Mouse (Mus musculus): ENCODE data around the gene Nck2.
"Not testable (repeated sequence)": the region's sequence is repeated elsewhere in the genome, so short reads cannot be mapped to it uniquely, and the experiment has no call there.

The Nck2 gene

DNA sequence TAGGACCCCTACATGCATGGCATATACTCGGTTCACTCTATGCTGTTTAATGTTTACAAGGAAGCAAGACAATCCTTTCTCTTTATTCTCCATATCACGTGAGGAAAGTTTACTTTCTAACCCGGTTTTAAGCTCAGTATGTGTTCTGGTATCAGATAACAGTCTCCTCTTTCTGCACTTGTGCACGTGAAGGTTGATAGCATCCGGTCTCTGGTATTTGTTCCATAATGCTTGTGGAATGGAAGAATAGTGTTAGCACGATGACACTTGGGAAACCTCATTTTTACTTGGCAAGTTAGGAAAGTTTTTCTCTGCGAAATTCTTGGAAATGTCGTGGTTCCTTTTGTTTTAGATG lies 58.4 kb downstream of the Nck2 start:
- DNase-seq, result no peak

DNA sequence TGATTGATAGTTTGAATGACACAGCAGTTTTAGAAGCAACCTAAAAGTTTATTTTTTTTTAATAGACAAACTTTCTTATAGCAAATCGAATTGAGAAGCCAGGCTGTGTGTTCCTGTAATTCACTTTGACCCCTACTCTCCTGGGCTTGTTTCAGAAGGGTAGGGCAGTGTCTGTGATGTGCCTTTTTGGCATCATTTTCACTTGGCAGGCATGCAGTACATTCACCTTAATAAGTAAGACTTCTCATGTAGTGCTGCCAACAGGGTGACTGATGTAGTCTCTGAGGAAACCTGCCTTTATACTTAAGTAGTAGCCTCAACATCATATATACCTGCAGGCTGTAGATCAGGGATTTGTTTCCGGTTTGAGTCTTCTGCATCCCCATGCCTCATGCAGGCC lies 58.9 kb downstream of the Nck2 start:
- DNase-seq, result no peak

DNA sequence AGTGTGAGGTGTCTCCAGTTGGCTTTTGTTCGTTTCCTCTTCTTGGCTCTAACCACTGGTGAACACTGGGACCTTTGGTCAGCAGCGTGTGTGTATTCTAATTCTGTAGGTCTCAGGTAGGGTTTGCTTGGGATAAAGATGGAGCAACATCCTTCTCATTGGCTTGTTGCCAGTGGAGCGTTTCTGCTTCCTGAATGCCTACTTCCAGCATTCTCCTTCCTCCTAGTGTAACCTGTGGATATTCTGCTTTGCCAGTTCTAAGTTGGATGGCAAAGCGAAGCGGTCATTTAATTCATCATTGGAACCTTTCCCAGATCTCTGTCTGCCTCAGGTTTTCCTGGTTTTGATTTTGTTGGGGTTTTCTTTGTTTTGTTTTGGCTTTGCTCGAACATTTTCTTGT lies 59.3 kb downstream of the Nck2 start:
- DNase-seq, result peak in 1 of 2 experiments; percentile 38

DNA sequence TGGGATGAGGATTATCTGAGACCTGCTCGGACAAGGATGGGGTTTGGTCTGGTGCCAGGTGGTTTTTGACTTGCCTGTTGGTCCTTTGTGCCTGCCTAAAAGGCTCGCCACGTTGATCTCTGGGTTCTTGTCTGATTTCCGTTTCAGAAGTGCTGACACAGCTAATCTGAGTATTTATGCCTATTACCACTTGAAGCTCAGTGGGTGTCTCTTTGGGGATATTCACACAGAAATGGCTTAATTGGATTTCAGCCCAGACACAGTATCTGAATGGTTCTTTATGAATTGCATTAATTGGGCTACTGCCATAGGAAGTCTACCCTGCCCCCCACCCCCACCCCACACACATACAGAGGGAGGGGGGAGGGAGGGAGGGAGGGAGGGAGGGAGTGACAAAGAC lies 59.9 kb downstream of the Nck2 start:
- DNase-seq, result peak in 1 of 2 experiments; percentile 70

DNA sequence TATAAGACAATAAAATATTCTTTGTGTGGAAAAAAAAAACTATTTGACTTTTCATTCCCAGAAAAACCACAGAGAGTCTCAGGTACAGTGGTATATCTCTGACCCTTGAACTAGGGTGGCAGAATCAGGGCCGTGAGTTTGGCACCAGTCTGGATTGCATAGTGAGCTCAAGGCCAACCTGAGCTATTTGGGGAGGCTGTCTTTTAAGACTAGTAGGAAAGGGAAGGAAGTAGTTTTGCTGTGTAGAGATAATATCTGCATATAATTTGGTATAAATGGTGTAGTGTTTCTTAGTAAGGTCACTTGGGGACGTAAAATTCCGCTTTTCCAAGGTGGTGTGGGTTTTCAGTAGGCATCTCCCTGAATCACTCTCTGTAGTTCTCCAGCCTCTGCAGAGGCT lies 62.3 kb downstream of the Nck2 start:
- no peak for DNase-seq

DNA sequence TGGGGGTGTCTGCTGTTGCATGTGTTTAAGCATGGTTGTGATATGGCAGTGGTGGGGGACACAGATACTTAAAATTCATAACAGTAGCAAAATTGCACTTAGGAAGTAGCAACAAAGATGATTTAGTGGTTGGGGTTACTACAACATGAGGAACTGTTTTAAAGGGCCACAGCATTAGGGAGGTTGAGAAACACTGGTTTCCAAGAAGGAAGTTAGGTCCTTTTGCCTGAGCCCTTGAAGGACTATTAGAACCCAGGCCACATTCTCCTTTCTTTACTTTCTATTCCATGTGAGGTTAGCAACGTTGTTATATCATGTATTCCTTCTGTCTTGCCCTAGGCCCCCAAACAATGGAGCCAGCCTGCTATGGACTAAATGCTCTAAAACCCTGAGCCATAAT lies 63.4 kb downstream of the Nck2 start:
- DNase-seq, result no peak

DNA sequence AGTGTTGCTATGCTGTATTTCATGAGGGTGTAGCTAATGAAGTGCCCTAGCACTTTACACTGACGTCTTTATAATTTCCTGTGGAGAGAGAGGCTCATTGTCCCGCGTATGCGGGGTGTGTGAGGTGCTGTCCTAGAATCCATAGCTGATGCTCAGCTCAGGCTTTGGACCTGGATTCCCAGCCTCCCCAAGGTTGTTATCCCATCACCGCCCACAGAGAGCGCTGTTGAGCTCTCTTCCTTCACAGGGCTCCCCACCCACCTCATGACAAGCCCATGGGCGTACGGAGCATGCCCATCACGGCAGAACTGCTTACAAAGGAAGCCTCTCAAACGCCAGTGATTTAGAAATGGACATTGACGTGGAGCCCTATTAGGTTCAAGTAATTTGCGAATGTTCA lies 66.9 kb downstream of the Nck2 start:
- peak; percentile 61 to 72 for DNase-seq

DNA sequence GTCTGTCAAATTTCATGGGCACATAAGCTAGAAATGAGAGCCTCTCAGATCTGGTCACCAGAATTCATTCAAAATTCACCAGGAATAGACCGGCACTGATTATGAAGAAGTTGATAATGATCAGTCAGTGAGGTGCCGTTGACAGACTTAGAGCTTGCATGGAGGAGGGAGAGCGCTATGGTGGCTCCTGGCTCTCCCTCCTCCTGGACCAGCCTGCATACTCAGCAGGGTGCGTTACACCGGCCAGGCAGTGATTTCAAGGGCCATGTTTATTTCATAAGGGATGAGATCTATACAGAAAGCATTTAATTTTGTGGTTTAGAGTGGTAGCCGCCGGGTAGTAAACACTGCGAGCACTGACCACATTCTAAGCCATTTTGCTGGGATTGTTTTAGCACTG lies 67.3 kb downstream of the Nck2 start:
- peak; percentile 77 to 79 for DNase-seq

DNA sequence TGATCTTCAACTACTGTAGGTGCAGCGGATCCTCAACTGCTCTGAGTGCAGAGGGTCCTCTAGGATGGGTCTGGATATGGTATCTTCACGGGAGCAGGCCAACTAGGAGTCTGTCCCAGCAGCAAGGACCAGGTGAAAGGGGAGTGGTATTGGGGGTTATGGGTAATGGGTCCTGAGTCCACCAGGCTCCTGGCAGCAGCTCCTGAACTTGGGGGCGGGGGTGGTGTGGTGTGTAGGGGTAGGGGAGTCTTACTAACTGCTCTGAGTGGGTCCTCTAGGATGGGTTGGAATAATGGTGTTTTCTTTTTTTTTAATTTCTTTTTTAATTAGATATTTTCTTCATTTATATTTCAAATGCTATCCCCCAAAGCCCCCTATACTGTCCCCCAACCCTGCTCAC lies 73.0 kb downstream of the Nck2 start:
- DNase-seq, result no peak

DNA sequence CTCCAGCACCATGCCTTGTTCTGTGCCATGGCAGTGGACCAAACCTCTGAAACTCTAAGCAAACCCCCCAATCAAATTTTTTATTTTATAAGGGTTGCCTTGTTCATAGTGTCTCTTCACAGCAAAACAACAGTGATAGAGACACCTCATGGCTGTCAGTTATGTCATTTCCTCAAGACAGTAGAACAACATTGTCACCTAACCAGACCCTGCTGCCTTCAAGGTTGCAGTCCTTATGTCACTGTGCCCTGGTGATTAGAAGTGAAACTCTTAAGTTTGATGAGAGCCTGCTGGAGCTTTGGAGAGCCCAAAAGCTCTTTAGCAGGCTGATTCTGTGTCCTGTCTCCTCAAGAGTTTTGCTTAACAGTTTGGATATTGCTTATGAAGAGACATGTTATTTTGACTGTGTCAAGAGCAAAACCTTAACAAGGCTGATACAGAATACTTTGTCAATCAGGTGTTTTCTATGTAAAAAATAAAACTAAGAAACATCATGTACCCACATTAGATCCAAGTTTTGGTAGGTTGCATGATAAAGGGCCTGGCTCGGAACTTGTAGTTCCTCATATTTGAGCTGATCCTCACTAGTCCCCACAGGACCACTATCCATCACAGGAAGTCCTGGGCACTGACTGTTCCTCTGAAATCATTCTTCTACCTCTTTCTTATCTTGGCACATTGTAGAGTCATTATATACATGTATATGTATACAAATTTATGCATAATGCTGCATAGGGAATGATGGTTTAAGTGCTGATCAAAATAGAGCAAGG lies 76.0 kb downstream of the Nck2 start:
- no peak for DNase-seq

DNA sequence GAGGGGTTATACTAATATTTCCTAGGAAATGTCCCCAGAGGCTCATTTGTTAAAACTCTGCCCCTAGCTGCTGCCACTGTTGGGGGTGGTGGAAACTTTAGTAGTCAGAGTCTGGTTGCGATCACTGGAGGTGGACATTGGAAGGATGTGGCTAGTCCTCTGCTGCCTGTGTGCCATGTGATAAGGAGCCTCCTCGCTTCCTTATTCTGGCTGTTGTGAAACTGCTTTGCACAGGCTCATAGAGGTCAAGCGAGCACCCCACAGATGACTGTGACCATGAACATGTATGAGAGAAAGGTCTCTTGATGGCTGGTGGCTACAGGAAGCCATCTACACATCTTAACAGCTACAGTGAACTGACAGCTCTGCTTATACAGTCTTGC lies 76.6 kb downstream of the Nck2 start:
- DNase-seq, result no peak

DNA sequence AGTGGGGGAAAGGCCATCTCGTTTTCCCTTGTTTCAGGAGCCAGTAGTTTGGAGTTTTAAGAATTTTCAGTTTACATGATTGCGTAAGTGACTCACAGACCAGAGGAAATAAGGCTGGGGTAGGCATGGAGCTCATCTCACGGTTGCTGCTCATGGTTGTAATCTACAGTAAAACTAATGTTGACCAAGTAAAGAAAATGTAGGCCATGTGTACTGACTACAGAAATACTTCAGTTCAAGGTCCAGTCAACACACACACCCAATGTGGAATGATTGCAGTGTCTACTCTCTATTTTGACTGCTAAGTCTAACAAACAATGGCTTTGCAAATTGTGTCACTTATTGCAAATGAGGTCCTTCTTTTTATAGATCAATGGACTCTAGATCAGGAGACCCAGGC lies 77.1 kb downstream of the Nck2 start:
- no peak for DNase-seq

DNA sequence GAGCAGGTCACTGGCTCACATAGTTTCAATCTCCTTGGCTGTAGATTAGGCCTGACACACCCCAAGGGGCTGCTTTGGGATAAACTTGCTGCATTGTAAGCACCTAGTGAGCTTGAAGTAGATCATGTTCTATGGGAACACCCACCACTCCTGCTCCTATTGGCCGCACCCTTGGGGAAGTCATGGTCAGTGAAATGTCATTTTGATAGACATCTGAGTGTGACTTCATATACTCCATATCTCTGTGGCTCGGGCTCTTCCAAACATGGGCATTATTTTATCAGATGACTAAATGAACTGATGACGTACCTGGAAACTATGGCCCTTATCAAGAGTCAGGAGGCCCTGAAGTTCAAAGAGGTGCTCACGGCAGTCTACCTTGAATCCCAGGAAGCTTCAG lies 77.6 kb downstream of the Nck2 start:
- no peak for DNase-seq

DNA sequence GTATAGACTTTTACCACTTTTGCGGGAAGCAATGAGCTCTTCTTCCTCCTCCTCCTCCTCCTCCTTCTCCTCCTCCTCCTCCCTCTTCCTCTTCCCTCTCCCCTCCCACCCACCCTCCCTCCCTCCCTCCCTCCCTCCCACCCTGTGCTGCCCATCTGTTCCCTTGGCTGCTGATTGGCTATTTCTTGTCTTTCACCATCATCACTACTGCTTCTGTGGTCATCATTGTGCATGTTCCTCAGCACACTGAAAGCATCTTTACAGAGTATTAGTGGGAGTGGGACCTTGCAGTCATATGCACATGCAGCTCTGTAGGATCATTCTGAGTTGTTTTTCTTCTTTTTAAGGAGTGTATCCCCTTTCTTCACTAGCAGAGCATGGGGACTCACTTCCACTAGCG lies 78.6 kb downstream of the Nck2 start:
- no peak for DNase-seq

DNA sequence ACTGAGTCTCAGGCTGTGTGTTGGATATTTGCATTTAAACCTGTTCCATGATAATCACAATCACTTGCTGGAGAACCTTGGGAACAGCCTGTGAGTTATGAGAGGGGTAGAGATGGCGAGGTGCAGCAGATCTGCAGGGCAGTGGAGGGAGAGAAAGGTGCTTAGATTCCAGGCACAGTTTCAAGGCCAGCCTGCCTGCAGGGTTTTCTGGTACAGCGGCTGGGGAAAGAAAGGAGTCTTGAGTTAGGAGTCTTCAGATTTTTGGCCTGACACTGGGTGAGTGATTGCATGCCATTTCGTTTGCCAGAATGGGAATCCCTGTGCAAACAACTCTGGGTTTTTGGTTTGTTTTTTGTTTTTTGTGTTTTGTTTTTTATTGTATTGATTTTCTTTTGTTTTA lies 80.0 kb downstream of the Nck2 start:
- DNase-seq, result peak in 1 of 2 experiments; percentile 37

DNA sequence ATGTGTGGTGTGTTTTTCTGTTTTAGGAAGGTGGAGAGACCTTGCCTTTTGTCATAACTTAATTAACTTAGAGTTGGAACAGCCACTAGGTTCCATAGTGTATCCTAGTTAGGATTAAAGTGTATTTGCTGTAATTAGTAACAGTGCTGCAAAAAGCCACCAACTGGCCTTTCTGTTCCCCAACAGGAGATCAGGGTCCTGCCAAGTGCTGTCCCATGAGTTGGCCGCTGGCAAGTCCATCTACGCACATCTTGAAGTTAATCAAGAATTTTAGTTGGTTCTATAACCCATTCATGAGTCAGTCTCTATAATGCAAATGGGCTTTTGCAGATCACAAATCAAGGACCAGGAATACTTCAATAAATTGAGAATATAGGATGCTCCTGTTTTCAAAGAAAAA lies 83.9 kb downstream of the Nck2 start:
- DNase-seq, result peak; percentile 39 to 60

DNA sequence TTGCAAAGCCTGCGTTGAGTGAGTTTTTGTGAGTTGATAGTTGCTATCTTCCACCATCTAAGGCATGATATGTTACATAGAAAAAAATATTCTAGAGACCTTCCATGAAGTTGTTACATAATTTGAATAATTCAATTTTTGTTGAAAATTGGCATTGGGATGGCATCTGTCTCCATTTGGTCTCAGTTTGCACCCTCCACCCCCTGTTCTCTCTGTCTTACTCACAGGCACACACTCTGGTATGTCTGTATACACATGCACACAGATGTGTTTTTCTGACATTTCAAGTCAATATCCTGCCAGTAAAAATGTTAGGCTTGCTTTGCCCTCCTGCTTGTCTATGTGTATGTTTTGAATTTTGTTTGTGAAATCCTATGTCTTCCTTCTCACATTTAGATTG lies 84.7 kb downstream of the Nck2 start:
- DNase-seq, result no peak

DNA sequence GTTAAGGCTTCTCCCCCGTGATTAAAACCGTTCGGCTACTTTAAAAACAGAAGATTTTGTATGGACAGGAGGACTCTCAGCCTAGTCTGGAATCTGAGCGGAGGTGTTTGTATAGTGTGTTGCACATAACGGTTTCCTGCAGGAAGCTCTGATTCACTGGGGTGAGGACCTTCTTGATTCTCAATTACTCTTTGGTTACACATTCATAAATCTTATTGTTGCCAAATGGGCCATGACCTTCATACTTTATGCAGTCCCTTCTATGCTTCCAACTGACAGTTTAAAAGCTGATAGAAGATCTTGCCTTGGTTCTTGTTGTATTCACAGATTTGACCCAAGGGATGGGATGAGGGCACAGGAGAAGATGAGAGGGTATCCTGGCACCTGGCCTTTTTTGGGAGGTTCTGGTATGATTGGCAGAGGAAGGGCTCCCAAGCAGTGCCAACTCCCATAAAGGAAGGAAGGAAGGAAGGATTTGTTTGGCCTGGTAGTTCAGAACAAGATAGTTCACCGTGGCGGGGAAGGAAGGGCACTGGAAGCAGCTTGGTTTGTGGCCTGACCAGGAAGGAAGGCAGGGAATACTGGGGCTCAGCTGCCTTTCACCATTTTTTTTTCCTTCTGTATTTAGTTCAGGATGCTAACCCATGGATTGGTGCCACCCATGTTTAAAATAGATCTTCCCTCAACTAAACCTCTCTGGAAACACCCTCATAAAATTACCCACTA lies 86.1 kb downstream of the Nck2 start:
- no peak for DNase-seq

DNA sequence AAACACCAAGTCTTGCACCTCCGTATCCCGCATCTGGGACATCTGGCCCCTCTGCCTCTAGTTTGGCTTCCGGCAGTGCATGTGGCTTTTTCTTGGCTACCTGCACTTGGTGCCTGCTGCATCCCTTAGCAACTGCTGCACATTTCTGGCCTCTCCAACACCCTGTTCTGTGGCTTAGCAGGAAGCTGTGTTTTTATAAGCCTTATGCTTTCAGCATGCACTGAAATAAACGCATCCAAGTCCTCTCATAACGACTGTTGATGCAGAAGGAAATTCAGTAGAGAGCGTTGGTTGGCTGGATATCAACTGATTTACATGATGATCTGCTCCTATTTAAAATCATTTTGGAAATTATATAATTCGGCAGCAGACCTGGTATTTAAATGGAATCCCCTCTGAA lies 86.9 kb downstream of the Nck2 start:
- no peak for DNase-seq

DNA sequence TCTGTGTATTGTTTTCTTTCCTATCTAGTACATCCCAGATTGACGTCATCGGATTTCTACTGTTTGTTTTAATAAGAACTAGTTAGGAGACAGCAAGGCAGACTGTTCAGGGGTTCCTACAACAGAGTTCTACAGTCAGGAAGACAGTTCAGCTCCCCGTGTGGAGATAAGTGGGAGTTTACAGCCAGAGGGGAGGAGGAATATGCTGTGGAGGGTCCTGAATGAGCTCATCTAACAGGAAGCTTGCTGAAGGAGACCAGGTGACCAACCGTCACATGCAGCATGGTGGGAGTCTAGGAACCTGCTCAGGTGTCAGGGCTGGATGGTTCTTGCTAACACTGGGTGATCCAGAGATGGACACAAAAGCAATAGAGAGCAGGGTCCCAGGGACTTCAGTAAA lies 87.9 kb downstream of the Nck2 start:
- DNase-seq, result no peak

DNA sequence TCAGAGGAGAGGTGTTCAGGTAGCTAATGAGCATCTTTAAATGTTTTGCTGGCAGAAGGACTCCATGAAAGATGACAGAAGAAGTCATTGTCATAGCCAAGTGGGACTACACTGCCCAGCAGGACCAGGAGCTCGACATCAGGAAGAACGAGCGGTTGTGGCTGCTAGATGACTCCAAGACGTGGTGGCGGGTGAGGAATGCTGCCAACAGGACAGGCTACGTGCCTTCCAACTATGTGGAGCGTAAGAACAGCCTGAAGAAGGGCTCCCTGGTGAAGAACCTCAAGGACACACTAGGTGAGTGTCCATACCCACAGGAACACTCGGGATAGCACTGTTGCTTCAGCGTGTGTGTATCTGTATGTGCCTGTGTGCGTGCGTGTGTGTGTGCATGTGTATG lies 89.1 kb downstream of the Nck2 start:
- not testable (repeated sequence) for DNase-seq

DNA sequence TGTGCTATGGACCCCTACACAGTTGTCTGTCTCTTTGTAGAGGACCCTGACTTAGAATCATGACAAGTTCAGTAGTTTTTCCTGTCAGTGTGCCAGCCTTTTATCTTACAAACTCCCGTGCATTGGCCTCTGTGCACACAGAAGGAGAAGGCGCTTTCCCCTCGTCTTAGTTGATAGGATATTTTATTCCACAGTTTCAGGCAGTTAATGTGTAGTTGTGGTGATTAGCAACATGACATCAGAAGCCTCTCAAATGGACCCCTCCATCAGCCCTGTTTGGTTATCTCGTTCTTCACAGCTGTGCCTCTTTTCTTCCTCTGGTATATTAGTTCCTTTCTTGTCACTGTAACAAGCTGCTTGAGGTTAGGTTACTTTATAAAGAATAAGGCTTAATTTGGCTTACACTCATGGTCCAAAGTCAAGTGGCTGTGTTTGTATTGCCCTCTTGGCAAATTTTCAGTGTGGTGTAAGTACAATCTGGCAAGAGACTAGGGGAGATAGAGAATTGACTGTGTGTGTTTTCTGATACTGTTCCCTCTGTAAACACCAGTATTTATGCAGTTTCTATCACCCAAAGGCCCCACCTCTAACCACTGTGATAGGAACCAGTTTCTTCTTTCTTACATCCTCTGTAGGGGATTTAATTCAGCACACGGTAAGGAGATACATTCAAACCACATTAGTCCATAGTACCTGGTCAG lies 89.8 kb downstream of the Nck2 start:
- DNase-seq, result no peak

DNA sequence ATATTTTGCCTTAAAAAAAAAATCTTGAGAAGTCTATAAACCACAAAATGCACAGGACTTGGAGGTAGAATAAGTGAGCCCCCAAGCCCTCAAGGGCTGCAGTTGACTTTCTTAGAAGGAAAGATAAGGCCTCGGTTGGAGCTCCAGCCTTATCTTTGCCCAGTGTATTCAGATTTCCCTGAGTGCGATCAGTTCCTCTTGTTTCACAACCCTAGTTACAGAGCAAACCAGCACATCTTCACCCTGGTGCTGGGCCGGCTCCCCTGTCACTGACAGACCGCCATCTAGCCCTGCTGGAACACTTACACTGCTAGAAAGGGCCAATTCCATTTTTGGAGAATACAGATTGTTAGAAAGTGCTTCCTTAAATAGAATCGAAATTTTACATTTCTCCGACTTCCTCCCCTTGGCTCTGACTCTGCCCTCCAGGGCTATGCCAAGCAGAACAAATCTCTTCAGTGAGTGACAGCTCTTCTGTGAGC lies 91.2 kb downstream of the Nck2 start:
- DNase-seq, result peak; percentile 45 to 55

DNA sequence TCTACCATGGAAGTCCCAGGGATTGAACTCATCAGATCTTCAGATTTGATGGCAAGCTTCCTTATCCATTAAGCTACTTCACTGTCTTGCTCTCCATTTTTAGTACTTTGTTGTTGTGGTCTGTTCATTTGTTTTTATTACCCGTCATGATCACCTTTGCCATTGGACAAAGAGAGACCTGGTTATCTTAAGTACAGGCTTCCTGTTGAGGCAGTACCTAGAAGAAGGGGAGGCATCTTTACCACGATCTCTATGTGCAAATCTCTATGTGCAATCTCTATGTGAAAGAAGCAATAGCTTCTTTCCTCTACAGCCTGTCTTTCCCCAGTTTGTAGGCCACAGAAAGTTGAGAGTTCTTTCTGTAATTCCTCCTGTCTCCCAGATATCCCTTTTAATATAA lies 91.9 kb downstream of the Nck2 start:
- no peak for DNase-seq
